Mouse (Mus musculus): Measurements from ENCODE around the gene Sap30. TPM values are rescaled to one million over a fixed set of nuclear protein-coding genes. Genes with fewer than 3 reads are reported as not detected.

Gene Sap30
- total and polyA plus RNA-seq, 2 experiments from 2014 or later = 14.6 to 21.0 TPM

DNA sequence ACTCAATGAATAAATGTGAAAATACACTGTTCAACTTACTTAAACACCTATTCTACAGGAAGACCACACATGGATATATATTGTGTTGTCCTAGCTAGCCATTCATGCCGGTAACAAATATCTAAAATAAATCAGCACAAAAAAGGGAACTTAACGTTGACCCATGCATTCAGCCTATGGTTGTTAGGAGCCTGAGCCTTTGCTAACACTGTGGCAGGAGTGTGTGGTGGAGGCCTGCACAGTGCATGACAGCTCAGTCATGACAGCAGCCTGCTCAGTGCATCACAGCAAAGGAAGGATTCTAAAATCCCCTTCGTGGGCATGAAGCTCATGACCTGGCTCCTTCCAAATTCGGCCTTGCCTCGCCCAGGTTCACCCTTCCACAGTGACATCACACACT is 46.1 kb downstream of the Sap30 start:
- Histone ChIP-seq H3K36me3 (ENCODE audit: insufficient read depth, low read length) (no peaks in the 10 kb centered on the region), H3K4me2 (ENCODE audit: low read depth, low read length, poor library complexity, severe bottlenecking) (no peak overlapping the region), H3K9me3 (ENCODE audit: low read length) (no peaks in the 10 kb centered on the region), H3K9ac (replicated peaks; ENCODE audit: low read length, poor library complexity, severe bottlenecking) (no peak overlapping the region), H3K27me3 (ENCODE audit: insufficient read depth, low read length) (no peaks in the 10 kb centered on the region), H3K4me3 (ENCODE audit: low read depth, low read length) (no peak overlapping the region), H3K4me1 (ENCODE audit: insufficient read depth, low read length) (no peaks in the 10 kb centered on the region), H3K27ac (ENCODE audit: low read depth, low read length) (no peak overlapping the region)
- no peak for TF ChIP-seq CTCF (IDR thresholded peaks at IDR 0.05)
- ATAC-seq (ENCODE audit: low FRiP score) (no peak), DNase-seq (ENCODE audit: low spot score) (no peak)
- 85% methylated on average over 5 of the region's 5 CpGs for WGBS

DNA sequence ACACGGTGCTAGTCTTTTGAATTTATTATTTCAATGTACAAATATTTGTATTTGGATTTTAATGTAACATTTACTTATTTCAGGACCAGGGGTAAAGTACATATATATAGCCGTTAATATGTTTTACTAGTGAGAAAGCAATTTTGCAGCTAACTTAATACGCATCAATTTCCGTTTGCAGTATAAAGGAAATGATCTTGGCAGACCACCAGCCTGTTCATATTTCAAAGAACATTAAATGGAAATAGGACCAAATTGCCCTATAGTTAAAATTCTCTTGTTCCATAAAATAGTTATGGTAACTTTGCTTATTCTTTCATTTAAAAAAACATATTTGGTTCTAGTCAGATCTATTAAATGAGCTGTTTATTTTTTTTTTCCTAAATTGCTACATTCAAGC is 46.5 kb downstream of the Sap30 start:
- no peaks in the 10 kb centered on the region for H3K9me3 ChIP-seq (ENCODE audit: low read length)
- no peak overlapping the region for H3K4me2 ChIP-seq (ENCODE audit: low read depth, low read length, poor library complexity, severe bottlenecking)
- no peaks in the 10 kb centered on the region for H3K4me1 ChIP-seq (ENCODE audit: insufficient read depth, low read length)
- ATAC-seq (ENCODE audit: low FRiP score) = no peak
- no peak for DNase-seq (ENCODE audit: low spot score)
- H3K36me3 ChIP-seq (ENCODE audit: insufficient read depth, low read length) = no peaks in the 10 kb centered on the region
- TF ChIP-seq CTCF (IDR thresholded peaks at IDR 0.05) = no peak
- no peak overlapping the region for H3K4me3 ChIP-seq (ENCODE audit: low read depth, low read length)
- no peak overlapping the region for H3K27ac ChIP-seq (ENCODE audit: low read depth, low read length)
- whole genome bisulfite sequencing = 86% methylated on average over 4 of the region's 4 CpGs
- H3K27me3 ChIP-seq (ENCODE audit: insufficient read depth, low read length) = no peaks in the 10 kb centered on the region
- no peak overlapping the region for H3K9ac ChIP-seq (replicated peaks; ENCODE audit: low read length, poor library complexity, severe bottlenecking)

DNA sequence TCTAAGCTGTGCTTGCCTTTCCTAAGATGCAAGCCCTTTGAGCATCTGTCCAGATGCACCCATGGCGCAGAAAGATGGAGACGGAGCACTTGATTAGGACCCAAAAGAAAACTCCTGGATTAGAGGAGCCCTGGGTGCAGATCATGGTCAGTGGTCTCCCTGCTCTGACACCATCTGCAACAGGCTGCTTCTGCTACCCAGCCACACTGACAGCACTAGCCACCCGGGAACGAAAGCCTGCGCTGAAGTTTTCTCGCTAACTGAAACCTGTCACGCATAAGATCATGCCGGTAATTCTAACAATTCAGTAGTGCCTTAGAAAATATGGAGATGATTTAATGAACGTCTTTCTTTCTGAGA is 51.2 kb downstream of the Sap30 start:
- Histone ChIP-seq H3K4me2 (ENCODE audit: low read depth, low read length, poor library complexity, severe bottlenecking) (no peak overlapping the region), H3K9ac (replicated peaks; ENCODE audit: low read length, poor library complexity, severe bottlenecking) (no peak overlapping the region), H3K4me3 (ENCODE audit: low read depth, low read length) (no peak overlapping the region), H3K36me3 (ENCODE audit: insufficient read depth, low read length) (no peaks in the 10 kb centered on the region), H3K27me3 (ENCODE audit: insufficient read depth, low read length) (no peaks in the 10 kb centered on the region), H3K27ac (ENCODE audit: low read depth, low read length) (no peak overlapping the region), H3K4me1 (ENCODE audit: insufficient read depth, low read length) (no peaks in the 10 kb centered on the region), H3K9me3 (ENCODE audit: low read length) (no peaks in the 10 kb centered on the region)
- no peak for ATAC-seq (ENCODE audit: low FRiP score)
- TF ChIP-seq CTCF (IDR thresholded peaks at IDR 0.05) = no peak
- 73% methylated on average over 9 of the region's 9 CpGs for WGBS
- DNase-seq (ENCODE audit: low spot score) = no peak

DNA sequence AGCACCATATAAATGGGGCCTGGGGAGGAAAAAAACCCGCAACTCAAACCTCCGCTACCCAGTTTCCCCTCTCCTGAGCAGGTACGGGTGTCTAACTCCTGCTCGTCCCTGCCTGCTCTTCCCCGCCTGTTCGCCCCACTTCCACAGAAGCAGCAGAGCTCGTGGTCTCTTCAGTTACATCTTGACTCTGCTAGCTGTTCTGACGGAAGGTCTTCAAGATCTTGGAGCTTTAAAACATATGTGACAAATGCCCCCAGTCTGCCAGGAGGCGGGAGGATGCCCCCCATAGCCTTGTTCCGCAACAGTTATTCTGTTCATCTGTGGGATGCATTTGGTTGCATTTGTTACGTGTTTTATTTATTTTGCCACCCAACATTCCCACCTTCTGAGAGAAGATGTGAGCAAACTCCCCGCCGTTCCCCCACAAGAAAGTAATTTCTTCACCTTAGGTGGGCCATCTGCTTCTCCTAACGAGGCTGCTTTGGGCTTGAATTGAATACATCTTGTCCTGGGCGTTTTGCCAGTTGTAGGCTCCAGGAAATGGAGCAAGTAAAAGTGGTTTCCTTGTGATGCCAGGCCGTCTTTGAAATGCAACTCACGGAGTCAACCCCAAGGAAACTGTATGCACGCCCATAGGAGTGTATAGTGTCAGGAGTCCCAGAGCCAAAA is 51.8 kb downstream of the Sap30 start:
- Histone ChIP-seq H3K4me1 (ENCODE audit: insufficient read depth, low read length) (no peaks in the 10 kb centered on the region), H3K9ac (replicated peaks; ENCODE audit: low read length, poor library complexity, severe bottlenecking) (no peak overlapping the region), H3K27ac (ENCODE audit: low read depth, low read length) (no peak overlapping the region), H3K4me2 (ENCODE audit: low read depth, low read length, poor library complexity, severe bottlenecking) (0 out of 2 replicates have a peak overlapping the region, but pooled peaks have one; percentile 4), H3K36me3 (ENCODE audit: insufficient read depth, low read length) (no peaks in the 10 kb centered on the region), H3K4me3 (ENCODE audit: low read depth, low read length) (no peak overlapping the region), H3K27me3 (ENCODE audit: insufficient read depth, low read length) (no peaks in the 10 kb centered on the region), H3K9me3 (ENCODE audit: low read length) (no peaks in the 10 kb centered on the region)
- DNase-seq (ENCODE audit: low spot score) (peak; percentile 85), ATAC-seq (ENCODE audit: low FRiP score) (no peak)
- WGBS = 55% methylated on average over 18 of the region's 18 CpGs
- no peak for TF ChIP-seq CTCF (IDR thresholded peaks at IDR 0.05)

DNA sequence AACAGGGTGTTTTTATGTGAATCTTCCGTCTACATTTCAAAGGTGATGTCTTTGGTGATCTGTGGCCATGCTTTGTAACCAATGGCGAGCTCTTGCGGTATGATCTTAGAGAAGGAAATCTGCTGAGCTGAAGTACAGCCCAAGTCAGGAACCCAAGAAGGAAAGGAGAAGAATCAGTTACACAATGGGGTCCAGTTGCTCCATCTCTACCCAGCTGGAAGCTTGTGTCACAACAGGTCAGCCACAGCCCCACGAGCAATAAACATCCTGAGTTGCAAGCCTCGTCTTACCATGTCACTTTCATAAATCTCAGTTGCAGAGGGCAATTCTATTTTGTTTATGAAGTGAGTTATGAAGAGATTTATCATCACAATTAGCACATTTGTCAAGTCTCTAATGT is 54.9 kb downstream of the Sap30 start:
- TF ChIP-seq CTCF (IDR thresholded peaks at IDR 0.05) = no peak
- Histone ChIP-seq H3K27me3 (ENCODE audit: insufficient read depth, low read length) (no peaks in the 10 kb centered on the region), H3K4me1 (ENCODE audit: insufficient read depth, low read length) (no peaks in the 10 kb centered on the region), H3K4me2 (ENCODE audit: low read depth, low read length, poor library complexity, severe bottlenecking) (no peak overlapping the region), H3K27ac (ENCODE audit: low read depth, low read length) (no peak overlapping the region), H3K36me3 (ENCODE audit: insufficient read depth, low read length) (no peaks in the 10 kb centered on the region), H3K9me3 (ENCODE audit: low read length) (no peaks in the 10 kb centered on the region), H3K4me3 (ENCODE audit: low read depth, low read length) (no peak overlapping the region), H3K9ac (replicated peaks; ENCODE audit: low read length, poor library complexity, severe bottlenecking) (no peak overlapping the region)
- WGBS = 89% methylated on average over 5 of the region's 5 CpGs
- DNase-seq (ENCODE audit: low spot score) = no peak
- no peak for ATAC-seq (ENCODE audit: low FRiP score)

Other genes starting within 250 kb of the Sap30 start
- not detected in 2 replicates for gene Hand2, start 166.9 kb downstream of the Sap30 start, total RNA-seq (2014; rRNA removed)
- gene Hand2, start 166.9 kb downstream of the Sap30 start, polyA plus RNA-seq (2015; fragmentation: Nextera tagmentation; extraction: Ambion mirVana) = not detected in 2 replicates
- 11.2 and 16.3 TPM in 2 replicates for gene Scrg1, start 31.9 kb downstream of the Sap30 start, total RNA-seq (2014; rRNA removed)
- 35.2 and 37.7 TPM in 2 replicates for gene Scrg1, start 31.9 kb downstream of the Sap30 start, polyA plus RNA-seq (2015; fragmentation: Nextera tagmentation; extraction: Ambion mirVana)
- gene Hmgb2, start 24.0 kb upstream of the Sap30 start, total RNA-seq (2014; rRNA removed) = 11.2 and 12.3 TPM in 2 replicates
- gene Hmgb2, start 24.0 kb upstream of the Sap30 start, polyA plus RNA-seq (2015; fragmentation: Nextera tagmentation; extraction: Ambion mirVana) = 34.8 and 50.4 TPM in 2 replicates
- gene Galnt7, start 165.2 kb upstream of the Sap30 start, total RNA-seq (2014; rRNA removed) = 6.2 and 8.0 TPM in 2 replicates
- 4.7 and 5.2 TPM in 2 replicates for gene Galnt7, start 165.2 kb upstream of the Sap30 start, polyA plus RNA-seq (2015; fragmentation: Nextera tagmentation; extraction: Ambion mirVana)

All from midbrain, postnatal 0 days (tissue).